Mouse (Mus musculus) cerebellum, adult 9-10 months (tissue): Measurements from ENCODE around the gene Bcat2.
A peak's percentile ranks its signal among the peaks of the same experiment; 100 is the strongest.

Experiments
- DNase-seq: peaks from one replicate; pipeline ENCODE4 v3.0.0; 2022

The Bcat2 gene

DNA sequence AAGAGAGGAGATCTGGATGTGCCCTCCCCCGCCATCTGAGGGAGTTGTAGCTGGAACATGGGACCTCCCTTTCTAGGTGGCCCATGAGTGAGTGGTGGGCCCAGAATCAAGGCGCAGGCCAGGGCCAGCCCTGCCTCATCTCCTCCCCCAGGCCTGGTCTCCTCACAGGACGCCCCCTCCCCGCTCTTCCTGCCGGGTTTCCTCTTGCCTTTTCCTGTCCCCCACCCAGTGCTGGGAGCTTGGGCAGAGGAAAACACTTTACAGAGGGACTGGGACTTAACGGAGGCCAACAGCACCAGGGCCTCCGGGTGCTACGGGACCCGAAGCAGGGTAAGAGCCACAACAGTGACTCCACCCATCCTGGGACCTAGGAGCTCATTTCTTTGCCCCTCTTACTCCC lies 57.3 kb downstream of the Bcat2 start, which contains the start of gene Rasip1:
Gene Rasip1, plus strand, starts transcription at position 228 of the 400 bp plus-strand sequence.
- DNase-seq: no peak

DNA sequence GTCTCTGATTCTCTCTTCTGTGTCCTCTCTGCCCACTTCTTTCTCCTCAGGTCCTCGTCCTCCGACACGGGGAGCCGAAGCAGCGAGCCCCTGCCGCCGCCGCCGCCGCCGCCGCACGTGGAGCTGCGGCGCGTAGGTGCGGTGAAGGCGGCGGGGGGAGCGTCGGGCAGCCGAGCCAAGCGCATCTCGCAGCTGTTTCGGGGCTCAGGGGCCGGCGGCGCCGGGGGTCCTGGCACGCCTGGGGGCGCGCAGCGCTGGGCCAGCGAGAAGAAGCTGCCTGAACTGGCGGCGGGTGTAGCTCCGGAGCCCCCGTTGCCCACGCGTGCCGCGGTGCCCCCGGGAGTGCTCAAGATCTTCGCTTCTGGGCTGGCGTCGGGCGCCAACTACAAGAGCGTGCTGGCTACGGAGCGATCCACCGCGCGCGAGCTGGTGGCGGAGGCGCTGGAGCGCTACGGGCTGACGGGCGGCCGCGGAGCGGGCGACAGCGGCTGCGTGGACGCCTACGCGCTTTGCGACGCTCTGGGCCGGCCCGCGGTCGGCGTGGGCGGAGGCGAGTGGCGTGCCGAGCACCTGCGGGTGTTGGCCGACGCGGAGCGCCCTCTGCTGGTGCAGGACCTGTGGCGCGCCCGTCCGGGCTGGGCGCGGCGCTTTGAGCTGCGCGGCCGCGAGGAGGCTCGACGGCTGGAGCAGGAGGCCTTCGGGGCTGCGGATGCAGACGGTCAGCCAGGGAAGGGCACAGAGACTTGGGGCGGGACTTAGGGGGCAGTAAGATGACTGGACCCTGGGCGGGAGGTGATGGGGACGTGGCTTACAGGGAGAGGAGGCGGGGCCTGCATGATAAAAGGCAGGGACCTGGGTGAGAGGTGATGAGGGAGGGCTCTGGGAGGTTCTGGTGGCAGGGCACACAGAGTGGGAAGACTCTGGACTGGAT lies 58.7 kb downstream of the Bcat2 start:
- DNase-seq: peak; percentile 89

DNA sequence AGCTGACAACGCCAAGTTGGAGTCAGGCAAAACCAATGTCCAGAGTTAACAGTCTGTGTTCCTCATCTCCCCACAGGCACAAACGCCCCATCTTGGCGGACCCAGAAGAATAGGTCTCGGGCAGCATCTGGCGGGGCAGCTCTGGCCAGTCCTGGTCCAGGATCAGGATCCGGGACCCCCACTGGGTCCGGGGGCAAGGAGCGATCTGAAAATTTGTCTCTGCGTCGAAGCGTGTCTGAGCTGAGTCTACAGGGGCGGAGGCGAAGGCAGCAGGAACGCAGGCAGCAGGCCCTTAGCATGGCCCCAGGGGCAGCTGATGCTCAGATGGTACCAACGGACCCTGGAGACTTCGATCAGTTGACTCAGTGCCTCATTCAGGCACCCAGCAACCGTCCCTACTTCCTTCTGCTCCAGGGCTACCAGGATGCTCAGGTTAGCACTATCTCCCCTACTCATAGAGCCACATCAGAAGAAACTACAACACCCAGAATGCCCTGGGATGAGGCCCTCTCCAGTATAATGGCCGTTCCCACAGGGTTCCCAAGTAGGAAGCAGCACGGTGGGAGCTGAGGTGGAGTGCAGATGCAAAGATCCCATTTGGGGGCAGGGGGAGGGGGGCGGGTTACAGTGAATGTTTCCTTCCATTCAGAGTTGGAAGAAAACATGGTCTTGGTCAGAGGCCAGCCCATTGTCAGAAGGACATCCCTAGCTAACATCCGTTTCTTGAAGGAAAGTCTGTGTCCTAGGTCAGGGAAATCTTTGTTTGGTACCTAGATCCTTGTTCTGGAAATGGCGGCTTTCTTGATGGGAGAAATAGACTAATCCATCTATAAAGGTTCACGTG lies 60.3 kb downstream of the Bcat2 start:
- DNase-seq: no peak

DNA sequence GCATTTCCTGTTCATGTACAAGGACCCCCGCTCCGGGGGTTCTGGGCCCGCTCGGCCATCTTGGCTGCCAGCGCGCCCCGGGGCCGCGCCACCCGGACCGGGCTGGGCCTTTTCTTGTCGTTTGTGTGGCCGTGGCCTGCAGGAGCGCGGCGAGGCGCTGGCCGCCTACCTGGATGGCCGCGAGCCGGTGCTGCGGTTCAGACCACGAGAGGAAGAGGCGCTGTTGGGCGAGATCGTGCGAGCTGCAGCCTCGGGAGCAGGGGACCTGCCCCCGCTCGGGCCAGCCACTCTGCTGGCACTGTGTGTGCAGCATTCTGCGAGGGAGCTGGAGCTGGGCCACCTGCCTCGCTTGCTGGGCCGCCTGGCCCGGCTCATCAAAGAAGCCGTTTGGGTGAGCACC lies 62.5 kb downstream of the Bcat2 start:
- DNase-seq: peak; percentile 77

DNA sequence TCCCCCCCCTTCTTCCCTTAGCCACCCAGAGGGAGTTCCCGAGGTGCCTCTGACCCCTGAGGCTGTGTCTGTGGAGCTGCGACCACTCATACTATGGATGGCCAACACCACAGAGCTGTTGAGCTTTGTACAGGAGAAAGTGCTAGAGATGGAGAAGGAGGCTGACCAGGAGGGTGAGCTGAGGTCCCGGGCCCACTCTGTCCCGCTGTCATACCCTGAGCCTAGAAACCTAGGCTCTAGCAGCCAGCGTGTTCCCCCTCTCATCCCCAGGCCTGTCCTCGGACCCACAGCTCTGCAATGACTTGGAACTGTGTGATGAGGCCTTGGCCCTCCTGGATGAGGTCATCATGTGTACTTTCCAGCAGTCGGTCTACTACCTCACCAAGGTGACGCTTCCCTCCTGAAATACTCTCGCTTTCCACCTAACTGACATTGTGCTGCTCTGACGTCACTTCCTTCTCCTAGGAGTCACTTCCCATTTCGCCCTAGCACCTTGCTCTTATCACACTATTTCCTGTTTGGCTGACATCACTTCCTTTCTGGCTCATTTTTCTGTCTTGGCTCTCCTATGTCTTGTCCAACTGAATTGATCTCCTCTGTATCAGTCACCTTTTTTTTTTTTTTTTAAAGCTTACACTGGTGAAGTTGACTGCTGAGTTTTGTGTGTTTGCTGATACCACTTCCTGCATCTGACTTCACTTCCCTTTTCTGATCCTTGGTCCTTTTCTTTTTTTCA lies 65.2 kb downstream of the Bcat2 start:
- no peak for DNase-seq

DNA sequence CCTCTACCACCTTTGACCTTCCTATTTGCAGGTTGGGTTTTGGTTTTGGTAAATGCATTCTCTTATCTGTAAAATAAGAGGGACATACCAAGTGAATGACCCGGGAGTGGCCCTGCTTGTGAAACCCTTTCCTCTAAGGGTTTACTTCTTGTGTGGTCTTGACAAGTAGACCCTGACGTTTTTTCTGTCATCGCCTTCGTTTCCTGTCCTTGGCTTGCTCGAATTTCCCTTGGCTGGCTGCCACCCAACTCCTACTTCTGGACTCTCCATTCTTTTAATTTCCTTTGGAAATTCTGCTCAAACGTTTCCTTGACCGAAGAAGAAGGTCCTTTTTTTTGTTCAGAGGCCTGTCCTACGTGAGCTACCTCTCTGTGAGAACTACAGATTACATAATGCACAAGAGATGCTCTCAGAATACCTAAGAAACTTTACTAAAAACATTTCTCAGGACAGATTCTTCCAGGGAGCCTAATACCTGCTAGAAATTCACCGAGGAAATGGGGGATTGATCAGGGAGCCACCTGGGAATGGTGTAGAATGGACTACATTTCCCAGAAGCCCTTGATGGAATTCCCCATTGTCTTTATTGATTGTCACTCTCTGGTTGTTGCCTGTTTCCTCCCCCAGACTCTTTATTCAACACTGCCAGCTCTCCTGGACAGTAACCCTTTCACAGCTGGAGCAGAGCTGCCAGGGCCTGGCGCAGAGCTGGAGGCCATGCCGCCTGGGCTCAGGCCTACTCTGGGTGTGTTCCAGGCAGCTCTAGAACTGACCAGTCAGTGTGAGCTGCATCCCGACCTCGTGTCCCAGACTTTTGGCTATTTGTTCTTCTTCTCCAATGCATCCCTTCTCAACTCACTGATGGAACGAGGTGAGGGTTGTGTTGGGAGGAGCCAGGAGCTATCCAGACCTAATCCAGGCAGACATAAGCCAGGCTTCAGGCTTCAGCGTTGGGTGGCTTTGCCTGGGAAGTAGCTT lies 66.0 kb downstream of the Bcat2 start:
- peak; percentile 54 for DNase-seq

DNA sequence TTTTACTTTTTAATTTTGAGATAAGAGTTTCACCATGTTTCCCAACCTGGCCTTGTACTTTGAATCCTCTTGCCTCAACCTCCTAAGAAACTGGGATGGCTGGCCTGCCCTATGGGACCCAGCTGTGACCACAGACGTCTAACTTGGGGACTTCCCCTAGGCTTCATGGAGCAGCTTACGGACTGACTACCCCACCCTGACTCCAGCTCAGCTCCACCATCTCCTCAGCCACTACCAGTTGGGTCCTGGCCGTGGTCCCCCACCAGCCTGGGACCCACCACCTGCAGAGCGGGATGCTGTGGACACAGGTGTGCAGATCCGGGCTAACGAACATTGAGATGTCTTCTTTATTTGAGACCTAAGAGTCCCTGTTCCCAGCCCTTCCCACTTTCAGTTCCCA lies 67.8 kb downstream of the Bcat2 start:
- DNase-seq: peak; percentile 65

DNA sequence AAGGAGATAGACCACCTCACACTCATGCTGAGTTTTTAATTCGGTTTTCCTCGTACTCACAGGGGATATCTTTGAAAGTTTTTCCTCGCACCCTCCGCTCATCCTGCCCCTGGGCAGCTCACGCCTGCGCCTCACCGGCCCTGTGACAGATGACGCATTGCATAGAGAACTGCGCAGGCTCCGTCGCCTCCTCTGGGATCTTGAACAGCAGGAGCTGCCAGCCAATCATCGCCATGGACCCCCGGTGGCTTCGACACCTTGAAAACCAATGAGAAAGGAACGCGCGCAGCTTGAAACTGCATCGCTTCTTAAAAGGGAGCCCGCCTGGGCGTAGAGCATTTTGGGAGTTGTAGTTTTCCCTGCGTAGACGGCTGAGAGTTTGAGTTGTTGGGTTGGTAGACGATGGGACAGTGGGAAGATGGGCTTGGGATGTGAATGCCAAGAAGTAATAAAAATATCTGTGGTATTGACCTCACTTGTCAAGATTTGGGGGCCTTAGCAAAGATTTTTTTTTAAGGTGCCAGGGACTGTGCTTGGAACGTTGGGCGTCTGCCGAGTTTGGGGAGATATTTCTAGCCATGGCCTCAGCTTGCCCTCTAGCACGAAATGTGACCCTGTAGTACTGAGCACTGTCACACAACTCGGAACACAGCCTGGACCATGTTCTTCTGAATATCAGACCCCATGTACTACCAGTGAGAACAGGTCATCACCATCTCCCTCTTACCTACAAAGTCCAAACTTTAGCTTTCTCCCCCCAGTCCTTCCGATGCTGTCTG lies 68.9 kb downstream of the Bcat2 start:
- DNase-seq: peak; percentile 99
